Mouse (Mus musculus) regulatory T cell (primary cell): ENCODE measurements around the gene Lrrc26.

Experiments used
- in situ Hi-C: fragments of 300-600 bp; cut with MboI, MseI; formaldehyde crosslinking; loops from one replicate; pipeline ENCODE4 v1.15.1; 2025; ENCODE audit warnings: high pct_unique_total_duplicates

Lrrc26 gene

GRCm38 (mm10) chr2:25266720-25267119, 23.0 kb upstream of the Lrrc26 start:
- in situ Hi-C loops = no loop called here

DNA sequence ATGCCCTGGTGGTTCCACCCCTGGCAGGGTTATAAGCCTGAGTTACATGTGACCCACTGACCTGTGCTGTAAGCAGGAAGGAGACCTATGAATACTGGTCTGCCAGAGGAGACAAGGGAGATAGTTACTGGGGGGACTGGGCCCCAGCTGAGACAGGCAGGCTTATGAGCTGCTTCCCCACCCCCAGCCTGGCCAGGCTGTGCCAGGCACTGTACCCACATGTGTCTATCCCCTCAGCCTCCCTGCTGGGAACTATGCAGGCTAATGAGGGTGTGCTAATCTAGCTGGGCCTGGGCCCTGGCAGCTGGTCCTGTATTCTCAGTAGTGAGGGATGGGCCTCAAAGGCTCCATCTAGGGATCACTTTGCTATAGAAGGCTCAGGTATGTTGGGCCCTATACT, 22.5 kb upstream of the Lrrc26 start:
- in situ Hi-C loops = no loop called here

DNA sequence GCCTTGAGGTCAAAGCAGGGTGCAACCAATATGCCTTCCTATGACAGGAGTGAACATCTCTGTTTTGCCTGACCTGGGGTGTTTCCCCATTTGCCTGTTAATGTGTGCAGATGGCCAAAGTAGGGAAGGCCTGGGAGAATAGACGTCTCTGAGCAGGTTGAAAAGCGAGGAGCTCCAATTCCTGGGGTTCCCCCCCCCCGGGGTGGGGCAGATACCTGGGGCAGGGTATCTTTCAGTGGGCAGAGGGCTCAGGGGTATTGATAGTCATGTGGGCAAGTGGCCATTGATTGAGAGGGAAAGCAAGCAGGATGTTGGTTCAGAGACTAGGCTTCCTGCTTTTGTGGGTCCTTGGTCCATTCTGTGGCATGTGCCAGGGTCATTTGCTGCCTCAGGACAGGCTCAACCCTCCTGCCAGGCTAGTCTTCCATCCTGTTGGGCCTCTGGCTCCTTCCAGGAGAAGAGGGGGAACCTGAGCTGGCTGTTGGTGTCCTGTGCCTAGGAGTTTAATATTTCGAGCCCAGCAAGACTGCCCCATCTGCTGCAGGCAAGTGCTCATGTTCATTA, 21.9 kb upstream of the Lrrc26 start:
- in situ Hi-C loops = no loop called here

DNA sequence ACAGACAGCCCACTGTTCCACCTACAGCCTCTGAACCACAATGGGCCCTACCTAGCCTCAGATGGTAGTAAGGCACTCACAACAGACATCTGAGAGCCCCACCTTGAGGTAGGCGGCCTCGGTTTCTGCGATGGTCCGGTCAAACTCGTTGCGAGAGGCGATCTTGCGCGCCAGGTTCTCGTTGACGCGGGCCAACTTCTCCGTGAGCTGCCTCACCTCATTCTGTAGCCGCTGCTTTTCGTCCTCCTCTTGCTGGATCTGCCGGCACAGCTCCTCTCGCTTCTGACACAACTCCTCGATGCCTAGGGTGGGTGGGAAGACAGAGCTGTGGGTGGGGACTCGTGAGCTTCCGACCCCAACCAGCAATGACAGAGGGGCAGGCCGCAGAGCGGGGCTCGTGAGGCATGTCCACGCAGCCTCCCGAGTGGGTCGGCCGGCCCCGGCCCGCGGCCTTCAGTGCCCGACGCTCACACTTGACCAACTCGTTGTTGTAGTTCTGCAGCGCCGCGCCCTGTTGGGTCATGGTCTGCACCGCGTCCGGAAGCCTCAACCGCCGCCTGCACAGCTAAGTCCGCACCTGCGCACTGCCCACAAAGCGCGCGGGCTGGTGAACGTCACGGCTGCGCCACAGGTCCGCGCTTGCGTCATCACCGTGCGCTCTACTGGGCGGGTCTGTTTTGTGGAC, 17.7 kb upstream of the Lrrc26 start, which contains the start of the genes Ssna1 and Anapc2:
Gene Ssna1, minus strand, starts transcription at position 612 of the 685 bp plus-strand sequence.
Gene Anapc2, plus strand, starts transcription at position 652 of the 685 bp plus-strand sequence.
- in situ Hi-C loops = no loop called here

GRCm38 (mm10) chr2:25272515-25272914, 17.2 kb upstream of the Lrrc26 start:
- in situ Hi-C loops = no loop called here

DNA sequence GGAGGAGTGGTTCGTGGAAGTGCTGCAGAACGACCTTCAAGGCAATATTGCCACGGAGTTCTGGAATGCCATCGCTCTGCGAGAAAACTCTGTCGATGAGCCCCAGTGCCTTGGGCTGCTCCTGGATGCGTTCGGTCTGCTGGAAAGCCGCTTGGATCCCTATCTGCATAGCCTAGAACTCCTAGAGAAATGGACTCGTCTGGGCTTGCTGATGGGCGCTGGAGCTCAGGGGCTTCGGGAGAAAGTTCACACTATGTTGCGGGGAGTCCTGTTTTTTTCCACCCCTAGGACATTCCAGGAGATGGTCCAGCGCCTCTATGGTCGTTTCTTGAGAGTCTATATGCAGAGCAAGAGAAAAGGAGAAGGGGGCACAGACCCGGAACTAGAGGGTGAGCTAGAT, 16.7 kb upstream of the Lrrc26 start:
- in situ Hi-C loops = no loop called here

GRCm38 (mm10) chr2:25278928-25279882, 10.5 kb upstream of the Lrrc26 start:
- in situ Hi-C loops = no loop called here

GRCm38 (mm10) chr2:25285551-25285950, 4.2 kb upstream of the Lrrc26 start:
- in situ Hi-C loops = no loop called here

GRCm38 (mm10) chr2:25286314-25286713, 3.4 kb upstream of the Lrrc26 start:
- in situ Hi-C loops = no loop called here

DNA sequence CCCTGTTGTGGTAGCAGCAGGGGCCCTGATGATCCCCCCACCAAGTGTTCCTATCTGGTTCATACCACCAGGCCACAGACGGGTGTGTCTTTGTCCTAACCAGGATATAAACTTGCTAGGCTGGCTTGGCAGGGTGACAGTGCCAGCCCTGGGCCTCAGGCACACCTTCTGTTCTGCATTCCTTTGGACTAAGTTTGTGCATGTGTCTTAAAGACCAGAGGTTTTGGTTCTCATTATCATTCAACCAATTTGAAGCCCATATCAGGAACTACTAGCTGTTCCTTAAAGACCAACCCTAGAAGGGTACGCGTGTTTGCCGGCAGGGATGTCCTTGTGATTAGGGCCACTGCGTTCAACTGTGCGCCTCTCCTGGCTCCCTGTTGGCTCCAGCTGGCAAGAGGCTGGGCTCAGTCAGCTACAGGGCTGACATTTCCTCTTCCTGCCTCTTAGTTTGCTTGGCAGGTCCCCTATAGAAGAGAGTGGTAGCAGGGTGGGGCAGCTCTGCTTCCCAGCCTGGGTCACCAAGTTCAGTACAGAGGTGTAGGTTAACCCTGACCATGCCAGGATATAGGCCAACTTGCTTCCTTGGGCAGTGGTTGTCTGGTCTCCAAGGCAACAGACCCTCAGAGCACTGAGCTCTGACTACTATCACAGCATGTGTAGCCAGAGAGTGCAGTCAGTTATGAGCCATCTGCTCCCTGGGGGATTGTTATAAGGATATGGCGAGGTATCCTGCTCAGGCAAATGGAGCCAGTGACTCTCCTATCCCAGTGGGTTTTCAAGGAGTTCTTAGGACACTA, 2.7 kb upstream of the Lrrc26 start:
- in situ Hi-C loops = no loop called here

DNA sequence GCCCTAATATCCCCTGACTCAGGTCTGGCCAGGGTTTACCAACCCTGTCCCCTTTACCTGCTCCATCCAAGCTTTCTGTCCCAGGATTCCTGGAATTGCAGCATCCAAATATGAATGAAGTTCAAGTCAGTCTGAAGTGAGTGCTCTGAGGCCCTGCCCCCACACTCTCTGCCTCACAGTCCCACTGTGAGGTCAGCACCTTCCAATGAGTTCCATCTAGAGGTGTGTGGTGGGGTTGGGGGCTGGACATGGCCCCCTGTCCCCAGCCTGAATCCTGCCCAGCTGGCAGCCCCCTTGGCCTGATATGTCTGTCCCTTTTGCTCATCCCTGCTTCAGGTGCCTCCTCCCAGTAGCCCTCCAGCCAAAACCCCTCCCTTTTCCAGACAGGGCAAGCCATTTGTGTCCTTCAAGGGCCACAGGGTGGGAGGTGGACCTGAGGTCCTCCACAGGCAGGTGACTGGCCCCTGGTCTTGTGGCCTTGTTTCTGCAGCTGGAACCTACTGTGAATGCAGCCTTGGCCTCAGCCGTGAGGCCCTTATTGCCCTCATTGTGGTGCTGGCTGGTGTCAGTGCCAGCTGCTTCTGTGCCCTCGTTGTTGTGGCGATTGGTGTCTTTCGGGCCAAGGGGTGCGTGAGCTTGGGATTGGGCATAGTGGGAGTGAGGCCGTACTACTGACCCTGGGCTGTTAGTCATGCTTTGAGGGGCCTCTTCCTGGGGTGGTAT, 1.6 kb upstream of the Lrrc26 start, which contains the start of gene Tmem210:
Gene Tmem210, plus strand, starts transcription at position 219 of the 723 bp plus-strand sequence.
- in situ Hi-C loops = no loop called here

DNA sequence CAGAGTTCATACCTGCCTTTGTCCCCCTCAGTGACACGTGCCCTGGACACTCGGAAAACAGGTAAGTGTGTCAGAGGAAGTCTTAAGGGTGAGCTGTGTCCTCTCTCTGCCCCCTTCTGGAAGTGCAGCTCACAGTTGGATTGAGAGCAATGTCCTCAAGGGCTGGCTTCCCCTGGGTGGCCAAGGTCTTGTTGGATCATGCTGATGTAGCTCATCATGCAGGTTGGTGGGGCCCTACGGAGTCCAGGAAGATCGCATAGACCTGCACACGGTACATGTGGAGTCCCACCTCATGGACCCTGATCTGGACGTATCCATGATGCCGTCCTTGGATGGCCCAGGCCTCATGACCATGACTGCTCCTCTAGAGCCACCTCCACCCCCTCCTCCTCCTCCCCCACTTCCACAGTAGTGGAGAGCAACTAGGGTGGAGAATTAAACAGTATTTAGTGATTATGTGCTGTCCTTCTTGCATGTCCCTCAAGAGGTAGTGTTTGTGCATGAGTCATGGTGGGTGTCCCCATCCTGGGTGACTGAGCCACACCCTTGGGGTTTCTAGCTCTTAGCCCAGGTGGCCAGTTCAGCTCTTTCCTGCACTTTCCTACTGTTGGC, 875 bp upstream of the Lrrc26 start:
- in situ Hi-C loops = no loop called here

DNA sequence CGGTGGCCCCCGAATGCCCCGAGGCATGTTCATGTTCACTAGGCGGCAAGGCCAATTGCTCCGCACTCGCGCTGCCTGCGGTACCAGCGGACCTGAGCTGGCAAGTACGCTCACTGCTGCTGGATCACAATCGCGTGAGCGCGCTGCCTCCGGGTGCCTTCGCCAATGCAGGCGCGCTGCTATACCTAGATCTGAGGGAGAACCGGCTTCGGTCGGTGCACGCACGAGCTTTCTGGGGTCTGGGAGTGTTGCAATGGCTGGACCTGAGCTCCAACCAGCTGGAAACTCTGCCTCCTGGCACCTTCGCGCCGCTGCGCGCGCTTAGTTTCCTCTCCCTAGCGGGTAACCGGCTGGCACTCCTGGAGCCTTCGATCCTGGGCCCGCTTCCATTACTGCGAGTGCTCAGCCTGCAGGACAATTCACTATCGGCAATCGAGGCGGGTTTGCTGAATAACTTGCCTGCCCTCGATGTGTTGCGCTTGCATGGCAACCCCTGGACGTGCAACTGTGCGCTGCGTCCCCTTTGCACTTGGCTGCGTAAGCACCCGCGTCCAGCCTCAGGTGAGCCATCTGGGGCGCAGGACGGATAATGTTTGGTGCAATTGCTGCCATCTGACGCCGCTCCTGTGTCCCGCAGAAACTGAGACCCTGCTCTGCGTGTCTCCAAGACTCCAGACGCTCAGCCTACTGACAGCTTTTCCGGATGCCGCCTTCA, 543 bp downstream of the Lrrc26 start:
- in situ Hi-C loops = no loop called here

DNA sequence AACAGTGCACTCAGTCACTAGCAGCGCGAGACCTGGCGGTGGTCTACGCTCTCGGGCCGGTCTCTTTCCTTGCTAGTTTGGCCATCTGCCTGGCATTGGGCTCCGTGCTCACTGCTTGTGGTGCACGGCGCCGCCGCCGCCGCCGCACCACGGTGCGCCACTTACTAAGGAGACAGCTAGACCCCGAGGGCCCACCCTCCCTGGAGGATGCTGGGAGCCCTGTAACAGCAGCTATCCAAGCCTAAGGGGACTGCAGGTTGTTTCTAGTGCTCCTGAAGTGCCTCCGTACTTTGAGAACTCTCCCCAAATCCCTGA, 1.1 kb downstream of the Lrrc26 start:
- in situ Hi-C loops = no loop called here

DNA sequence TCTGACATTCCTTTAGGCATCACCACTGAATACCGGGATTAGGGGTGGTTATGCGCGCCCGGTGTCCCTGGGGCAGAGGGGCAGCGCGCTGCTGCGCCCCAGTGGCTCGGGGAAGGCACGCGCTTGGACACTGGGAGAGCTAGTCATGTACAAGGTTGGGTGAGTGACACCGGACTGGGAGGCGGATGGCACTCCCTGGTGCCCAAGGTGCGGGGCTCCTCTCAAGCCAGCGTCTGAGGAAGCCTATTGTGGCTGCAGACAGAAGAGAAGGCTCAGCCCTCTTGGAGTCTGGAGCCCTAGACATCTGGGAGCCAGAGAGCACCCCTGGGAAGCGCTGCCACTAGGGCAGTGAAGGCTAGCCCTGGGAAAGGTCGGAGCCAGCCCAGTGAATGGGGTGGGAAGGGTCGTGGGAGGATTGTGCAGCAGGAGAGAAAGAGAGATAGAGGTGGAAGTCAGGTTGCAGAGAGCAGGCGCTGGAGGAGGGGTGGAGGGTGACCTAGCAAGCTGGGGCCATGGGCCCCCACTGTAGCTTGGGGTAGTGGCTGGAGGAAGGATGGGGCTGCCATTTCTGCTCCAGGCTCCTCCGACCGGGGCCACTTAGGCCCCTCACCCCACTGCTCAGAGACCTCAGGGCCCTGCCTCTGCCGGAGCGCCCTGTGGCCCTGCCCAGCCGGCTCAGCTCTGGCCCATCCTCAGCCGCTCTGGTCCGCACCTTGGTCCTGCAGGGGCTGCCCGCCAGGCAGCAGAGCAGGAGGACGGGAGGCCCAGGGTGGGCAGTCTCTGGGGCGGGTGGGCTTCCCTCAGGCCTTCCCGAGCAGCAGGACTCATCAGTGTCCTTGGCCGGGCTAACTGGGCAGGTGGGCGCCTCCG, 1.7 kb downstream of the Lrrc26 start:
- in situ Hi-C loops = no loop called here

DNA sequence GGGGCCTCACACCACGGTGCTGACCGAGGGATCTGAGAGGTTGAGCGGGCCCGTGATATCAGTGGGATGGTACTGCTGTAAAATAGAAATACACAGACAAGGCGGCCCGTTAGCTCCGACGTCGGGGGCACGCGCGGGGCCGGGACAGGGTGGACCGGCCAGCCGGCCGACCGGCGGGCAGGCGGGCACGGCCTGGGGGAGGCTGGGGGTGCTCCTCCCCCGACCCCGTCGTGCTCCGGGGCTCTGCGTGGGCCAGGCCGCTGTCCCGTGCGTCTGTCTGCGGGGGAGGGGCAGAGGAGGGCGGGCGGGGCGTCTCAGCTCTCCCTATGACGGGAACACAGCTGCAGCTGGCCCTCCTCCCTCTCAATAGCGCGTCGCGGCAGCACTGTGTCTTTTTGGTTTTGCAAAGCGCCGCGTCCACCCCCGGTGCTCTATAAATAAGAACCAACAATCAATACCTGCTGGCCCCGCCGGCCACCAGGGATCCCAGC, 2.4 kb downstream of the Lrrc26 start:
- in situ Hi-C loops = no loop called here

DNA sequence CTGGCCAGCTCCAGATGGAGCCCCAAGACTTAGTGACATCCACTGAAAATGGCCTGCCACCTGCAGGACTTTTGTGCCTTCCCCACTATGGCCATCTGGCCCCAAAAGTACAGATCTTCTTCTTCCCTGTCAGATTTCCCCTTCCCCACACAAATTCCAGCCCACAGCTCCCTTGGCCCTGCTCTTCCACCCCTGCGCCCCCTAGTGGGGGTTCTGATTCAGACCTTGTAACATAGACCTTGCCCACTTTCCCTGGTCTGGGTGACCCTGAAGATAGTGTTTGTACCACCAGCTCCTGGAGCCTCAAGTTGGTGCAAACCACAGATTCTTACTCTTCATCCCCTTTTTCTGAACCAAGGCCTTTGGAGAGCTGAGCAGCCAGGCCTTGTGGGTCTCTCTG, 3.1 kb downstream of the Lrrc26 start:
- in situ Hi-C loops = no loop called here

DNA sequence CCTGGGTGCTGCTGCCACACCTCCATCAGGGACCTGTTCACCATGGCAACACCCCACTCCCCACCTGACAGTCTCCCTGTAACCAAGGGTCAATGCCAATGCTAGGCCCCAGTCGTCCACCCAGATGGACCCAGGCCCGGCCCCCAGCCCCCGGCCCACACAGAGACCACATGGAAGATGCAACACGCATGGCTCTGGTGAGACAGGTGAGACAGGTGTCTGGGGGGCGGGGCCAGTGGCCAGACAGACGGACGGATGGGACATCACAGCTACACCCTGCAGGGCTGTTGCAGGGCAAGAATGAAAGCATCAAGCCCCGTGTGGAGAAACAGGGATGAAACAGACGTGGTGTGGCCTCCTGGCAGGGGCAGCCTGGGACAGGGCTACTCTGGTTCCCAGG, 4.0 kb downstream of the Lrrc26 start:
- in situ Hi-C loops = no loop called here

DNA sequence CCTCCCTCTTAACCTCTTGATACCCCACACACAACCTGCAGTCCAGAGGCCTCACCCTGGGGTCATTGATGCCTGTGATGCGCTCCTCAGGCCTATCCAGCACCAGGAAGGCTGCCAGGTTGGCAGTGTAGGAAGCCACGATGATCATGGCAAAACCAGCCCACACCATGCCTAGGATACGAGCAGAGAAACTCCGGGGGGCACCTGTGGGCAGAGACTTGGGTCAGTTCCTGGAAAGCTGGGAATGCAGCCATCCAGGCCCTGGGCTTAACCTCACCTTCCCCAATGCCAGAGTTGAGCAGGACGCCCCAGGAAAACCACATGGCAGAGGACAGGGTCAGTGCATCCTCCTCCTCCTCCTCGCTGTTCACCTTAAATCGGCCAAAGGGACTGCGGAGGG, 7.4 kb downstream of the Lrrc26 start:
- in situ Hi-C loops = no loop called here
